Mouse (Mus musculus): ENCODE results near the gene Mia2. TPM values are rescaled to one million over a fixed set of nuclear protein-coding genes. Genes with fewer than 3 reads are reported as not detected.

Gene Mia2
- total and polyA plus RNA-seq, 2 experiments from 2014 or later: 21.6 to 34.2 TPM

DNA sequence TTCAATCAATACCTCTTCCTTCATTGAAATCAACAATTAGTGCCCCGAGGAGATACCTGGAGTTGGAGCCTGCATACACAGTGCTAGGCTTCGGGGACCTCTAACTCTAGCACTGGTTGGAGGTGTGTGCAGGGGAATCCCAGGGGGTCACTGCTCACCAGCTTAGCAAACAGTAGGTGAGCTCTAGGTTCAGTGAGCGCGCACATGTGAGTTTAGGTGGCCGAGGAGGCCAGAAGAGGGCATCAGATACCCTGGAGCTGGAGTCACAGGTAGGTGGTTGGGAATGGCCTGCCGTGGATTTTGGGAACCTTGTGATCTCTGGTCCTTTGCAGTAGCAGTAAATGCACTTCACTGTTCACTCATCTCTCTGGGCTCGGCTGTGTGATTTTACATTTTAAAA, 37.3 kb downstream of the Mia2 start:
- Histone ChIP-seq H3K4me2 (ENCODE audit: low read depth, low read length, poor library complexity, severe bottlenecking) (no peak overlapping the region), H3K27me3 (ENCODE audit: insufficient read depth, low read length) (no peaks in the 10 kb centered on the region)
- 80% methylated on average over 7 of the region's 7 CpGs for WGBS

DNA sequence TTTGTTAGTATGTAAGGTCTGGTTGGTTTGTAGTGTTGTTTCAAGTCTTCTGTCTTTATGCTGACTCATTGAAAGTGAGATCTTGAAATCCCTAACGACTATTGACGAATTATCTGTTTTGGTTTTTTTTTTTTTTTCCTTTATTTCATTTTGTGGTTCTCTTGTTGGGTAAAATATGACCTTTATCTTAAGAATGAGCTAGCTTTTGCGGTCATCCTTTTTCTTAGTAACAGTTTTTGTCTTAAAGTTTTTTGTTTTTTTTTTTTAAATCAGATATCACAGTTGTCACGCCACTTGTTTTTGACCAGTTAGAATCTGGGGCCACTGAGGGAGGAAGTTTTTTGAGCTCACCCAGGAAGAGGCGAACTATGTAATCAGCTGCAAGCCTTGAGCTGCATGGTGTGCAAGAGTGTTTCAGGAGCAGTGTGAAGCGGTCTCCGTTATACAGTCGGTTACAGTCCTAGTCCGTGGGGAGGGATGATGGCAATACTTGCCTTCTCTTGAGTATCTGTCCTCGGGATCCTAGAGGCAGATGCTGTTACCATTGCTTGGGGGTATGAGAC, 37.9 kb downstream of the Mia2 start:
- H3K27me3 ChIP-seq (ENCODE audit: insufficient read depth, low read length): no peaks in the 10 kb centered on the region
- H3K27ac ChIP-seq (ENCODE audit: low read depth, low read length): no peak overlapping the region
- no peaks in the 10 kb centered on the region for H3K9me3 ChIP-seq (ENCODE audit: low read length)
- ATAC-seq (ENCODE audit: low FRiP score) (no peak), DNase-seq (ENCODE audit: low spot score) (no peak)
- peaks cover 9% of the 10 kb centered on the region for H3K4me1 ChIP-seq (ENCODE audit: insufficient read depth, low read length)
- H3K9ac ChIP-seq (replicated peaks; ENCODE audit: low read length, poor library complexity, severe bottlenecking): no peak overlapping the region
- no peak overlapping the region for H3K4me3 ChIP-seq (ENCODE audit: low read depth, low read length)
- H3K36me3 ChIP-seq (ENCODE audit: insufficient read depth, low read length): no peaks in the 10 kb centered on the region; the same call in 1 of the 2 replicates
- 92% methylated on average over 10 of the region's 10 CpGs for WGBS
- no peak overlapping the region for H3K4me2 ChIP-seq (ENCODE audit: low read depth, low read length, poor library complexity, severe bottlenecking)
- TF ChIP-seq CTCF (IDR thresholded peaks at IDR 0.05): no peak

More for the DNA sequence above, 37.3 kb downstream of the Mia2 start:
- Histone ChIP-seq H3K9me3 (ENCODE audit: low read length) (no peaks in the 10 kb centered on the region), H3K4me1 (ENCODE audit: insufficient read depth, low read length) (peaks cover 9% of the 10 kb centered on the region), H3K27ac (ENCODE audit: low read depth, low read length) (no peak overlapping the region), H3K9ac (replicated peaks; ENCODE audit: low read length, poor library complexity, severe bottlenecking) (no peak overlapping the region), H3K36me3 (ENCODE audit: insufficient read depth, low read length) (no peaks in the 10 kb centered on the region; the same call in 1 of the 2 replicates), H3K4me3 (ENCODE audit: low read depth, low read length) (no peak overlapping the region)
- ATAC-seq (ENCODE audit: low FRiP score) (no peak), DNase-seq (ENCODE audit: low spot score) (no peak)
- TF ChIP-seq CTCF (IDR thresholded peaks at IDR 0.05): no peak

DNA sequence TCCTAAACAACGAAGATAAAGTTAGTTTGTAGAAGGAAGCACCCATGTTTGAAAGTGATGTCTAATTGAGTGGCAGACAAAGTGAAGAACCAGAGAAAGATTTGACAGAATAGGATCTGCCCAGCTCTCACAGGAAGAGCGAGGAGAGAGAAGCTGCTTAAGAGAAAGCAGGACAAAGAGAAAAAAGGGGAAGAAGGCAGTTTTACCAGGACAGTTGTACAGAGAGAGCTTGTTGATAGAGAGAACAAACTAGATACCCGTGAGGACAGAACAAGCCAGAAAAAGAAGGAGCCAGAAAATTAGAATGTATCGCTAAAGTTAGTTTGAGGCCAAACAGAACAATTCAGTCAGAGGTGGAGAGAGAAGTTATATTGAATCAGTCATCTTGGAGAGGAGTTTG, 39.5 kb downstream of the Mia2 start:
- Histone ChIP-seq H3K27me3 (ENCODE audit: insufficient read depth, low read length) (no peaks in the 10 kb centered on the region), H3K27ac (ENCODE audit: low read depth, low read length) (no peak overlapping the region), H3K4me1 (ENCODE audit: insufficient read depth, low read length) (peaks cover 9% of the 10 kb centered on the region), H3K4me2 (ENCODE audit: low read depth, low read length, poor library complexity, severe bottlenecking) (no peak overlapping the region), H3K4me3 (ENCODE audit: low read depth, low read length) (no peak overlapping the region), H3K9ac (replicated peaks; ENCODE audit: low read length, poor library complexity, severe bottlenecking) (no peak overlapping the region), H3K9me3 (ENCODE audit: low read length) (no peaks in the 10 kb centered on the region), H3K36me3 (ENCODE audit: insufficient read depth, low read length) (peaks cover 5% of the 10 kb centered on the region; the same call in 1 of the 2 replicates)
- ATAC-seq (ENCODE audit: low FRiP score) (no peak), DNase-seq (ENCODE audit: low spot score) (no peak)
- no peak for TF ChIP-seq CTCF (IDR thresholded peaks at IDR 0.05)
- WGBS: 91% methylated on average over 4 of the region's 4 CpGs

DNA sequence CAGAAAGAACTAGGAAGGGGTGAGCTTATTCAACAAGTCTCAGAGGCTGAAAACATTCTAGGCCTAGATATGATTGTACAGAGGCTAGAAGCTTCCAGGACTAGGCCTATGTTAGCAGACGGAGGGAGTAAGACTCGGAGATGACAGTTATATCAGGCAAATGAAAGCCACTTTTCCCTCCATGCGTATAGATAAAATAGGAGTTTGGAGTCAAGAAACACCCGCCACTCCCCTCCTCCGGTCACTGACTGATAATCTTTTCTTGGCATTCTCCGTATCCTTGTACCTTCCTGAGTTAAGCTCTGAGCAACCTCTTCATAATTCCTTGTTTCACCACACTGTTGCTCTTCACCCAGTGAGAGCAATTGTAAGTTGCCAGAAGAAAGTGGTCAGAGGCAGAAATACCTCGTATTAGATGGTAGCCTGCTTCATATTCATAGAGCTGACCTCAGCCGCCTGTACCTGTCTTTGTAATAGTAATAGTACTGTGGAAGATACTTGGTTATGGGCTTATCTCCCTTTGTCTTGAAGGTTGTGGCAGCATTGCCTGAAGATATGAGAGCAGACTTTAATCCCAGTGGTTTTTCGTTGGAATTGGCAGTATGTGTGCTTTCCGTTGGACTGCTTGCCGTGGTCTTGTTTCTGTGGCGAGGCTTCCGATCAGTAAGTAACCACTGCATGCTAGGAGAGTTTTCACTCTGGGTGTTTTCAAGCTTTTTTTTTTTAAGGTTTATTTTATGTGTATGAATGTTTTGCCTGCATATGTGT, 40.1 kb downstream of the Mia2 start:
- no peak overlapping the region for H3K4me3 ChIP-seq (ENCODE audit: low read depth, low read length)
- no peak for DNase-seq (ENCODE audit: low spot score)
- H3K27me3 ChIP-seq (ENCODE audit: insufficient read depth, low read length): no peaks in the 10 kb centered on the region
- 92% methylated on average over 13 of the region's 13 CpGs for WGBS
- H3K27ac ChIP-seq (ENCODE audit: low read depth, low read length): no peak overlapping the region
- H3K9ac ChIP-seq (replicated peaks; ENCODE audit: low read length, poor library complexity, severe bottlenecking): no peak overlapping the region
- peaks cover 9% of the 10 kb centered on the region for H3K4me1 ChIP-seq (ENCODE audit: insufficient read depth, low read length)
- H3K9me3 ChIP-seq (ENCODE audit: low read length): no peaks in the 10 kb centered on the region
- H3K36me3 ChIP-seq (ENCODE audit: insufficient read depth, low read length): peaks cover 5% of the 10 kb centered on the region; the same call in 1 of the 2 replicates
- H3K4me2 ChIP-seq (ENCODE audit: low read depth, low read length, poor library complexity, severe bottlenecking): no peak overlapping the region
- TF ChIP-seq CTCF (IDR thresholded peaks at IDR 0.05): no peak
- no peak for ATAC-seq (ENCODE audit: low FRiP score)

DNA sequence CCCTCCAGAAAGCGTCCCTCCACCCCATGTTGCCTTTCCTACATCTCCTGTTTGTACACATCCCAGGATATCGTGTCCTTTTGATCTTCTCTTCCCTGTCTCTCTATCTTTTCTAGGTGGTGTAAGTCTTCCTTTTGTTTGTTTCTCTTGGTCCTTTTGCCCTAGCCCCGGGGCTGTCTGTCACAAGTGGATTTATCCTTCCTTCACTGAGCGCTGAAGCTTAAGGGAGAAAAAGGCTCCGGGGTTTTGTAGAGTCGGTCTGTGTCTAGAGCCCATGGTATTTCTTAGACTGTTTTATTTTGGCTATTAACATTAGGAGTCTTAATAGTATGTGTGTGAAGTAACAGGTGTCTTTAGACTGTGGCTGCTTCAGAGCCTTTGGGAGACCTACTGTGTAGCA, 41.4 kb downstream of the Mia2 start:
- Histone ChIP-seq H3K27me3 (ENCODE audit: insufficient read depth, low read length) (no peaks in the 10 kb centered on the region), H3K4me2 (ENCODE audit: low read depth, low read length, poor library complexity, severe bottlenecking) (no peak overlapping the region), H3K27ac (ENCODE audit: low read depth, low read length) (no peak overlapping the region), H3K4me1 (ENCODE audit: insufficient read depth, low read length) (peaks cover 9% of the 10 kb centered on the region), H3K4me3 (ENCODE audit: low read depth, low read length) (no peak overlapping the region), H3K36me3 (ENCODE audit: insufficient read depth, low read length) (peaks cover 16% of the 10 kb centered on the region), H3K9me3 (ENCODE audit: low read length) (no peaks in the 10 kb centered on the region), H3K9ac (replicated peaks; ENCODE audit: low read length, poor library complexity, severe bottlenecking) (no peak overlapping the region)
- ATAC-seq (ENCODE audit: low FRiP score): no peak
- TF ChIP-seq CTCF (IDR thresholded peaks at IDR 0.05): no peak
- DNase-seq (ENCODE audit: low spot score): no peak
- 77% methylated on average over 6 of the region's 6 CpGs for WGBS

DNA sequence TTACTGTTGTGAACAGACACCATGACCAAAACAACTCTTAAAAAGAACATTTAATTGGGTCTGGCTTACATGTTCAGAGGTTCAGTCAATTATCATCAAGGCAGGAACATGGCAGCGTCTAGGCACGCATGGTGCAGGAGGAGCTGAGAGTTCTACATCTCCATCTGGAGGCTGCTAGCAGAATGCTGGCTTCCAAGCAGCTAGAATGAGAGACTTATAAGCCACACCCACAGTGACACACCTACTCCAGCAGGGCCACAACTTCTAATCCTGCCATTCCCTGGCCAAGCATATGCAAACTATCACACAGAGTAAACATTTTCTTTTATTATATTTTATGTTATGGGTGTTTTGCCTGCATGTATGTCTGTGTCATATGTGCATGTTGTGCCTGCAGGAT, 43.8 kb downstream of the Mia2 start:
- 81% methylated on average over 2 of the region's 2 CpGs for WGBS
- H3K36me3 ChIP-seq (ENCODE audit: insufficient read depth, low read length): peaks cover 22% of the 10 kb centered on the region
- H3K4me1 ChIP-seq (ENCODE audit: insufficient read depth, low read length): no peaks in the 10 kb centered on the region
- TF ChIP-seq CTCF (IDR thresholded peaks at IDR 0.05): no peak
- H3K4me3 ChIP-seq (ENCODE audit: low read depth, low read length): no peak overlapping the region
- ATAC-seq (ENCODE audit: low FRiP score) (no peak), DNase-seq (ENCODE audit: low spot score) (no peak)
- H3K27me3 ChIP-seq (ENCODE audit: insufficient read depth, low read length): no peaks in the 10 kb centered on the region
- H3K27ac ChIP-seq (ENCODE audit: low read depth, low read length): no peak overlapping the region
- H3K4me2 ChIP-seq (ENCODE audit: low read depth, low read length, poor library complexity, severe bottlenecking): no peak overlapping the region
- H3K9ac ChIP-seq (replicated peaks; ENCODE audit: low read length, poor library complexity, severe bottlenecking): no peak overlapping the region
- H3K9me3 ChIP-seq (ENCODE audit: low read length): no peaks in the 10 kb centered on the region

Data from midbrain, postnatal 0 days (tissue).